Mouse (Mus musculus) bone marrow macrophage, adult 2 months (primary cell): ENCODE results near the gene Ppara. TPM values are rescaled to one million over a fixed set of nuclear protein-coding genes. Genes with fewer than 3 reads are reported as not detected.

Experiments used
- H3K27ac ChIP-seq: 2 replicates; pipeline ENCODE4 v1.5.1; 2012; ENCODE audit warnings: low read depth, low read length; ENCODE audit not compliant: insufficient read depth
- H3K4me1 ChIP-seq: 2 replicates; pipeline ENCODE4 v1.6.1; 2012; ENCODE audit warnings: low read length; ENCODE audit not compliant: control insufficient read depth, insufficient read depth
- H3K4me3 ChIP-seq: 2 replicates; pipeline ENCODE4 v1.5.1; 2012; ENCODE audit warnings: mild to moderate bottlenecking, low read length, moderate library complexity; ENCODE audit not compliant: insufficient read depth
- CTCF ChIP-seq: IDR thresholded peaks from 2 replicates; pipeline ENCODE4 v1.5.1; 2012; ENCODE audit warnings: low read depth, mild to moderate bottlenecking, low read length, moderate library complexity
- POLR2A ChIP-seq: IDR thresholded peaks from 2 replicates; pipeline ENCODE4 v1.6.1; 2012; ENCODE audit warnings: mild to moderate bottlenecking, low read depth, low read length, borderline replicate concordance
- polyA plus RNA-seq: library from polyadenylated mRNA; stranded (reverse); fragments of >200 nt; gene quantifications from 2 replicates; pipeline ENCODE4 v1.2.4, GENCODE M21; 2012; ENCODE audit not compliant: missing spikeins, insufficient read depth, insufficient read length

Gene Ppara
- polyA plus RNA-seq, 1 experiment, result not detected

DNA sequence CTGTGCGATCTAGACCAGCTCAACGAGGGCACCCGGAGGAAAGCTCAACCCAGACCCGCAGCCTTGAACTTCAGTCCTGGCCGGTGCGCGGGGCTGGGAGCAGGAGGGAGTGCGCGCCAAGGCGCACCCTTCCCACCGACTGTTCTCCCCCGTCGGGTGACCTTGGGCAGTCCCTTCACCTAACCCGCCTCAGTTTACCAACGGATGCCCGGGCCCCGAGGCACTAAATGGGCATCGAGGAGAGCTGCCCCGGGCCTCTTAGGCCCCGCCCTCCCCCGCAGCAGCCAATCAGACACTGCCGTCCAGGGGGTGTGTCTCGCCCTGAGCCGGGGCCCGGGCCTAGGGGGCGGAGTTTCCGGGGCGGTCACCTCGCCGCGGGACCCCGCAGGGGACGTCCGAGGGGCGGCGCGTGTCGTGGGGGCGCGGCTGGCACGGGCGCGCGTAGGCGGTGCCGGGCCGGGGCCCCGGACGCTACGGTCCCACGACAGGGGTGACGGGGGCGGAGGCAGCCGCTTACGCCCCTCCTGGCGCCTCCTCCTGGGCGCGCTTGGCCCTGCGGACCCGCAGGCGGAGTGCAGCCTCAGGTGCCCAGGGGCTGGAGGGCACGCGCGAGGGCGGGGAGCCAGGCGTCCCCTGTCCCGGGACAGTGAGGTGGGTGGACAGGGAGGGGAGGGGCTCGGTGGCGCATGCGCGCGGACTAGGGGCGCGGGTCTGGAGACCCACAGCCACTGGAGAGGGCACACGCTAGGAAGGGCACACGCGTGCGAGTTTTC is 466 bp downstream of the Ppara start:
- TF ChIP-seq CTCF, result no peak
- TF ChIP-seq POLR2A, result no peak

GRCm38 (mm10) chr15:85735836-85736190 is 1.0 kb downstream of the Ppara start:
- TF ChIP-seq POLR2A (no peak), CTCF (no peak)
- no peak overlapping the region for H3K27ac ChIP-seq
- H3K4me3 ChIP-seq, result peak overlapping the region; percentile 41

More for the DNA sequence above, 466 bp downstream of the Ppara start:
- H3K4me3 ChIP-seq, result peak overlapping the region; percentile 41
- no peak overlapping the region for H3K27ac ChIP-seq
- no peaks in the 10 kb centered on the region for H3K4me1 ChIP-seq

GRCm38 (mm10) chr15:85736506-85736905 is 1.7 kb downstream of the Ppara start:
- TF ChIP-seq CTCF, result no peak
- no peak for TF ChIP-seq POLR2A
- H3K4me3 ChIP-seq, result no peak overlapping the region
- no peaks in the 10 kb centered on the region for H3K4me1 ChIP-seq
- H3K27ac ChIP-seq, result no peak overlapping the region

More at GRCm38 (mm10) chr15:85735836-85736190, 1.0 kb downstream of the Ppara start:
- no peaks in the 10 kb centered on the region for H3K4me1 ChIP-seq

DNA sequence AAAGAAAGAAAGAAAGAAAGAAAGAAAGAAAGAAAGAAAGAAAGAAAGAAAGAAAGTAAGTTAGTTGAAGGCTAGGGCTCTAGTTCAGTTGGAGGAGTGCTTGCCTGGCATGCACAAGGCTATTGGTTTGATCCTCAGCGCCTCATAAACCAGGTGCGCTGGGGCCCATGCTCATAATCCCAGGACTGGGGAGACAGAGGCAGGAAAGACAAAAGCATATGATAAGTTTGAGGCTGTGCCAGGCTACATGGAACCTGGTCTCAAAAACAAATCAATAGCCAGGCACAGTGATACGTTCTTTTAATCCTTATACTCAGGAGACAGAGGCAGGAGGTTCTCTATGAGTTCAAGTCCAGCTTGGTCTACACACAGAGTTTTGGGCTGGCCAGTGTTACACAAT is 3.6 kb downstream of the Ppara start:
- TF ChIP-seq POLR2A, result no peak
- no peak for TF ChIP-seq CTCF
- no peak overlapping the region for H3K27ac ChIP-seq
- H3K4me3 ChIP-seq, result no peak overlapping the region
- H3K4me1 ChIP-seq, result no peaks in the 10 kb centered on the region

DNA sequence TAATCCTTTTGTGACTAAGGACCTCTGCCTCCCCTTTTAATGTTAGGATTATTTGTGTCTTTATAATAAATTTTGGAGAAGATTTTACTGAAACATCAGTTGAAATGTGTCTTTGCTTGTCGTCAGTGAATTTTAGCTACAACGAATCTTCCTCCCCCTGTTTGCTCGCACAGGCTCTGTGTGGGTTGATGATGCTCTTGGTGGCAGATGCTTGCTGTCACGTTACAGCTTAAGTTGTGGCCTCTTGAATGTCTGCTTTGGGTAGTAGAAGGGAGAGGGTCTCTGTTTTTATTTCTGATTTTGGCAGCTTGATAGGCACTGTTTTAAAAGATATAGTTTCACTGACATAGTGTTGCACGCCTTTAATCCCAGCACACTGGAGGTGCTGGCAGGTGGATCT is 4.2 kb downstream of the Ppara start:
- TF ChIP-seq CTCF, result no peak
- no peak for TF ChIP-seq POLR2A
- H3K27ac ChIP-seq, result no peak overlapping the region
- H3K4me3 ChIP-seq, result no peak overlapping the region
- H3K4me1 ChIP-seq, result no peaks in the 10 kb centered on the region

DNA sequence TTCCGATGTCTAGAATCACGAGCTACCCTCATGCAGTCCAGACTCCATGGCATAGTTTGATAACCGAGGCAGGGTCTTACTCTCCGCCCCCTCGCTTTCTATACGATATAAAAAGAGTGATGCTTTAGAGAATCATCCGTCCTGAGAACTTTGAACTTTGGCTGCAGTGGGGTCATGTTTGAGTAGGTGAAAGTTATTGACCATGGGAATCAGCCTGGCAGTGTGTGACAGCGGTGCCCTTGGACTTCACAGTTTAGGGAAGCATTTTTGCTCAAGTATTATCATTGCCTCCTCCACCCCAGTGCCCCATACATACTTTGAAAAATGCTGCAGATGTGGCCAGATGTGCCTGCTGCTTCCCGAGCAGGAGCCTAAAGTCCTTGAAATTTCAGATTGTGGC is 7.8 kb downstream of the Ppara start:
- Histone ChIP-seq H3K4me3 (no peak overlapping the region), H3K27ac (no peak overlapping the region), H3K4me1 (no peaks in the 10 kb centered on the region)
- TF ChIP-seq CTCF (no peak), POLR2A (no peak)

- TF ChIP-seq CTCF (no peak), POLR2A (no peak)
- H3K27ac ChIP-seq, result no peak overlapping the region
- H3K4me1 ChIP-seq, result no peaks in the 10 kb centered on the region
- H3K4me3 ChIP-seq, result no peak overlapping the region
These were observed 9.2 kb downstream of the Ppara start for GRCm38 (mm10) chr15:85743946-85744345.

DNA sequence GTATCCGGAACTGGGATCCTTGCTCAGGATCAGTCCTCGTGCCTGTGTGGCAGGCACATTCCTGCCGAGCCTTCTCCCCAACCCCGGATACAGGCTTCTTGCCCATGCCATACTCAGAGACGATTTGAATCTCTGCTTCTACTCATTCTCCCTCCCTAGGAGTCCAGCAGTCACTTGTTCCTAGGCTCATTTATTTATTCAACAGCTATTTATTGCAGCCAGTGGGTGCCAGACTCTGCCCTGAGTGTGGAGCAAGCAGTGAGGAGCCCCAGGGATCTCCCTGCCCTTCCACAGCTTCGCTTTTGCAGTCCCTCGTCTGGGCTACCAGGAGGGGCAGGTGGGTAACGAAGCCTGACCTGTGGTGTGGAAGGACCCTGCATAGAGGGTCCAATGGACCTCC is 11.4 kb downstream of the Ppara start:
- no peak overlapping the region for H3K27ac ChIP-seq
- H3K4me1 ChIP-seq, result no peaks in the 10 kb centered on the region
- no peak for TF ChIP-seq CTCF
- H3K4me3 ChIP-seq, result no peak overlapping the region

DNA sequence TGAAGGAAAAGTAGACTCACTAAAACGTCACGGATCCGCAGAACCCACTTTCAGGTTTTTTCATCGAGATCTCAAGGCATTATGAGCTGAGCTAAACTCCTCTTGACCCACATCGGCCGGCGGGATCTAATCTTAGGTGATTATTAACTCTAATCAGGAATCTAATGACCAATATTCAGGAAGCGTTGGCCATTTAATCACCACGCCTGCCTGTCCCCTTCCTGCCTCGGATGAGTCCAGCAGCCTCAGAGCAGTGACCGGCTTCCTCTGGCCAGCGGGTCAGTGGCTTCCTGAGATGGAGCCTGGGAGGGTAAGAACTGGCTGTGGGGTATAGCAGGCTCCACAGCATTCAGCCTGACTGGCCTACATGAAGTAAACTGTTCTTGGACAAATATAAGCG is 11.9 kb downstream of the Ppara start:
- Histone ChIP-seq H3K27ac (no peak overlapping the region), H3K4me3 (no peak overlapping the region), H3K4me1 (no peaks in the 10 kb centered on the region)
- no peak for TF ChIP-seq POLR2A
- no peak for TF ChIP-seq CTCF

- no peak overlapping the region for H3K27ac ChIP-seq
- no peaks in the 10 kb centered on the region for H3K4me1 ChIP-seq
- H3K4me3 ChIP-seq, result no peak overlapping the region
- TF ChIP-seq POLR2A (no peak), CTCF (no peak)
These were observed 13.2 kb downstream of the Ppara start for GRCm38 (mm10) chr15:85747951-85748350.

GRCm38 (mm10) chr15:85748466-85748865 is 13.7 kb downstream of the Ppara start:
- no peak for TF ChIP-seq POLR2A
- TF ChIP-seq CTCF, result no peak
- Histone ChIP-seq H3K4me1 (no peaks in the 10 kb centered on the region), H3K27ac (no peak overlapping the region), H3K4me3 (no peak overlapping the region)
